Mouse (Mus musculus) splenic B cell, adult 2 months (primary cell): ENCODE results near the gene Adgra3.

ENCODE experiments used
- DNase-seq: peaks from one replicate; pipeline ENCODE4 v3.0.0-alpha.2; 2011; ENCODE audit warnings: low read depth, low spot score
- H3K27me3 ChIP-seq: 2 replicates; pipeline ENCODE4 v1.6.1; 2012; ENCODE audit warnings: mild to moderate bottlenecking, low read length, moderate library complexity, mixed read lengths; ENCODE audit not compliant: control insufficient read depth, poor library complexity, insufficient read depth, severe bottlenecking
- H3K36me3 ChIP-seq: 2 replicates; pipeline ENCODE4 v1.6.1; 2012; ENCODE audit warnings: mild to moderate bottlenecking, low read length, moderate library complexity, mixed read lengths; ENCODE audit not compliant: control insufficient read depth, poor library complexity, insufficient read depth, severe bottlenecking

Adgra3 gene

DNA sequence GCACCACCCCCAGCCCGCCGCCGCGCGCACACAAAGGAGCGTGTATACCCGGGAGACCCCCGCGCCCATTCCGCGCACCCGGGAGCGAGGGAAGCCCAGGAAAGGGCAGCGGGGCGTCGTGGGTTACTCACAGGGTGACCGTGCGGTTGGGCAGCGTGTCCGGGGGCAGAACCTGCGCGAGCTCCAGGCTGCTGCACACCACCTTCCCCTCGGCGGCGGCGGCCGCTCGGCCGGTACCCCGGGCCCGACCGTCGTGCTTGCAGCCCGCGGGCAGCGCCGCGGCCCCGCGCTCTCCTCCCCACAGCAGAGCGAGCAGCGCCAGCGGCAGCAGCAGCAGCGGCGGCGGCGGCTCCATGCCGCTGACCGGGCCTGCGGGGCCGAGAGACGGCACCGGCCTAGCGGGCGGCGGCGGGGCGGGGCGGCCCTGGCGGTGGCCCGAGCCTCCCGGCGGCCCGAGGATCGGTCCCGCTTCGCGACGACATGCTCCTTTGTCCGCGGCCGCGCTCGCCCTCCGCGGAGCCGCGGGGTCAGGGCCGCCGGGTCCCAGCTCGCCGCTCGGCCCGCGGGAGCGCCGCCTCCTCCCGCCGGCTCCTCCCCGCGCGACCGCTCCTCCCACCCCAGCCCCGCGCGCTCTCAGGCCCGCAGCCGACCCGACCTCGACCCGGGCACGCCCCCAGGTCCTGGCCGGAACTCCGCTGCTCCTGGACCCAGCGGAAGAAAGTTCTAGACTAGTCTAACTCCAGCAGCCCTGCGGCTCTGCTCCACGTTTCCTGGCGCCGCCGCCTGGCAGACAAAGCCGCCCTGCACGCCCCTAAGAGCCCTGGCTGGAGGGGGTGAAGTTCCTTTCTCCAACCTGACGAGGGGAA lies at the start of gene Adgra3:
Adgra3 (minus strand) TSS at position 586 of the 866 bp plus-strand sequence.
- Histone ChIP-seq H3K36me3 (no peaks in the 10 kb centered on the region), H3K27me3 (no peaks in the 10 kb centered on the region; the same call in none of the 2 replicates)
- no peak for DNase-seq

GRCm38 (mm10) chr5:50083441-50083840 lies 24.6 kb upstream of the Adgra3 start:
- no peaks in the 10 kb centered on the region for H3K27me3 ChIP-seq
- DNase-seq: no peak
- no peaks in the 10 kb centered on the region for H3K36me3 ChIP-seq

DNA sequence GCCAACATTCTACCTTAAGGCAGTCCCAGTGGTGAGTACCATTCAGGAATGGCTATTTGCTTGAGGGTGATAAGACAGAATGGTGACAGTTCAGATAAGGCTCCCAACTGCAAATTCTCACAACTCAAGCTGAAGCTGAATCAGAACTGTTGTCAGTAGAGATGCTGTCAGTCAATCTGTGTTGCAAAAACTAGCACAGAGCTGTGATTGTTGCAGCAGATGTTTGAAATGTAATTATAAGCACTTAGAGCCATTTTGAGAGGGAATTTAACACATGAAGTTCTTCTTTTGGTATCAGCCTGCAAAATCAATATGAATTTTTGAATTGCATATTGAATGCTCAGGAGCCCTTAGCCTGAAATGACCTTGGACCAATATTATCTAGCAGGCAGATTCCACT lies 15.4 kb upstream of the Adgra3 start:
- no peaks in the 10 kb centered on the region for H3K36me3 ChIP-seq
- no peak for DNase-seq
- no peaks in the 10 kb centered on the region for H3K27me3 ChIP-seq

DNA sequence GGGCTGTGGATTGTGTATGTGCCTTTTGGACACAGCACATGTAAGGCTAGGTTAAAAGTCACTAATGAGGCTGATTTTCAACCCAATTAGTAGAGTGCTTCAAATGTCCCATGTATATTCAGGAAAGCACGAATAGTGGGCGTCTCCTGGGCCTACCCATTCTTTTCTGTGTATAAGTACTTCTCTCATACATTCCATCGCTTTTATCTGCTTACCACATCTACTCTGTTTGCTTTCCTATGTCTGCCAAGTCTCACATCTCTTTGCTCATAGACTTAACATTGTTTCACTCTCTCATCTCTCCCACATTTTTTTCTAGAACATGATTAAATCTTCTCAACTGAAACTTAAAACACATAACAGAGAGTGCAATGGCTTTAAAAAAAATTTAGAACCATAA lies 5.4 kb upstream of the Adgra3 start:
- H3K36me3 ChIP-seq: no peaks in the 10 kb centered on the region
- H3K27me3 ChIP-seq: no peaks in the 10 kb centered on the region
- DNase-seq: no peak

DNA sequence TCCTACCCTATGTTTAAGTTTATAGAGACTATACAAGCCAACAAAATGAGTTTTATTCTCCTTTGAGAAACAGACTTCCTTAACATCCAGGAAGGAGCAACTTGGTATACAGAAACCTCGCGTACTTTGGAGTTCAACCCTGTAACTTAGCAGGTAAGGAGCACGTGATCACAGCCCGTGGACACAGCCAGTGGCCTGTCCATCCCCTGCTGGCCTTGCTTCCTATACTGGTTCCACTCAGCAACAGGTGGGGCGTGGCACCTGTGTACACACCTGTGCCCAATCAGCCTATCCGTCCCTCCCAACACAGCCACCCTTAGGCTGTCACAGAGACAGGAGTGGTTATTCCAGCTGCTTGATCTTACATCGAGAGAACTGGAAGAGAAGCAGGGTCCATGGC lies 780 bp upstream of the Adgra3 start:
- H3K36me3 ChIP-seq: no peaks in the 10 kb centered on the region
- no peak for DNase-seq
- no peaks in the 10 kb centered on the region; the same call in none of the 2 replicates for H3K27me3 ChIP-seq

DNA sequence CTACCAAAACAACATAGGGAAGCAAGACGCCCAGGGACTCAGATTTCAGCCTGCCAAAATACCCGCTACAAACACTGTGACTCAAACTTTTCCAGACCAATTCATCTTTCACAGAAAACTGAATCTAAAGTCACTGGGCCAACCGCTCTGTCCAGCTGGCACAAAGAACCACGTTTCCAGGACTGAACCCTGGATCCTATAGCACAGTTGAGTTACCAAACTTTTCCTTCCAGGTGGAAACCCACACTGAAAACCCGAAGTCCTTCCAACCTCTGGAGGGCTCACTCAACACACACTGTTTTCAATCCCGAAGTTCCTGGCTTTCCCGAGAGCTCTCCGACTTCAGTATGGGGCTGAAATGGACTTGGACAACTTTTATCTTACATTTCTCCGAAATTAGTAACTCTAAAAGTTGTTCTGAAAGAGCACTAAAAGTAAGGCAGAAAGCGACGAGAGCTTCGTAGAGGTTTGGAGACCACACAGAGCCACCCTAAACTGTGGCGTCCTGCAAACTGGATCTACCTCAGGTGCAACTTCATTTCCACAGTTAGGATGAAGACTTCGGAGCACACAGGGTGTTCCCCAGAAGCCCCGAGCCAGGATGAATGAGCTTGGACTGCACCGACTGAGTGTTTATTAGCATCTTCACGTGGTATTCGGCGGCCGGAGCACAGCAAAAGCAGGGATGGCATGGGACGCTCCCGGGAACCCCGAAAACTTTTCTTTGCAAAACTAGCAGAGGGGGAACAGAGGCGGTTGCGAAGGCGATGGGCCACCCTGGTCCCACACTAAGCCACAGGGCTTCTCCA lies 990 bp downstream of the Adgra3 start:
- Histone ChIP-seq H3K27me3 (no peaks in the 10 kb centered on the region; the same call in none of the 2 replicates), H3K36me3 (no peaks in the 10 kb centered on the region)
- DNase-seq: no peak

- Histone ChIP-seq H3K36me3 (no peaks in the 10 kb centered on the region), H3K27me3 (no peaks in the 10 kb centered on the region; the same call in 1 of the 2 replicates)
- no peak for DNase-seq
Observed at GRCm38 (mm10) chr5:50052456-50052855, 6.3 kb downstream of the Adgra3 start.

- H3K27me3 ChIP-seq: no peaks in the 10 kb centered on the region
- no peaks in the 10 kb centered on the region for H3K36me3 ChIP-seq
- DNase-seq: no peak
Observed at GRCm38 (mm10) chr5:50050668-50051425, 8.0 kb downstream of the Adgra3 start.

DNA sequence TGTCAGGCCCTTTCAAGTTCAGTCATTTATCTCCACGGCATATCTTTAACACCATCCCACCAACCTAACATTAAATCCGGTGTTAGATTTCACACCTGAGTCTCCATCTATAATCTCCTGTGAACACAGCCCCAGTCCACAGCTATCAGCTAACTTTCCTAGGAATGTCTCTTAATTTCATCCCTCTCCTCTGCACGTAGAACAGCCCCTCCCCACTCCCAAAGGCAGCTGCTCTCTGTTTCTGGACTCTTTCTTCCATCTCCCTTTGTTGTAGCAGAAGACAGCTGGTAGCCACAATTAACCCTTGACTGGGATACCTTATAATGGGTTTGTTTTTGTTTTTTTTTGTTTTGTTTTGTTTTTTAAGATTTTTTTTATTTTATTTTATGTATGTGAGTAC lies 8.8 kb downstream of the Adgra3 start:
- DNase-seq: no peak
- H3K36me3 ChIP-seq: no peaks in the 10 kb centered on the region
- H3K27me3 ChIP-seq: no peaks in the 10 kb centered on the region

- Histone ChIP-seq H3K27me3 (no peaks in the 10 kb centered on the region), H3K36me3 (no peaks in the 10 kb centered on the region)
- DNase-seq: no peak
Observed at GRCm38 (mm10) chr5:50049506-50049905, 9.3 kb downstream of the Adgra3 start.

- no peaks in the 10 kb centered on the region for H3K27me3 ChIP-seq
- no peak for DNase-seq
- H3K36me3 ChIP-seq: no peaks in the 10 kb centered on the region
Observed at GRCm38 (mm10) chr5:50048960-50049359, 9.8 kb downstream of the Adgra3 start.

DNA sequence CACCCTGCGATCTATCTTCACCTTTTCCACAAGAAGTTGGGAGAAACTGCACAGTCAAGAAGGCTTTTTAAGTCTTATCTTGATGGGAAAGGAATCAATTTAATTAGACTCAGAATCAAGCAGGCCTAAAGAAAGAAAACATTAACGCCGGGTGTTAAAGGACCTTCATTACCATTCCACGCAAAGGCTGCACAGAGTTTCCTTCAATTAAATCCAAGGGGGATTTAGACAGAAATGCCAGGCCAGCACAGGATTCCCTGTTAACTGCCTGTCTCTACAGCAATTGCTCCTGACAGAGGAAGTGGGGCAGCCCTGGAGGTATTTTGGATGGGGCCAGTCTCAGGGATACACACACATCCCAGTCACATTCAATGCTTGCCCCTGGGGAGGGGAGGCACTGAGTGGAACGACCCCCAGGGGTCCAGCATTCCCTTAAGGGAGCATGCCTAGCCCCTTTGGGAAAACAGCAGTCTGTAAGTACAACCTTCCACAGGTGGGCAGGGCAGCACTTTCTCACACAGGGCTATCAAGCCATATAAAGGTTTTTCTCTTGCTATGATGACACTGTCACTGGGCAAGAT lies 10.4 kb downstream of the Adgra3 start:
- H3K36me3 ChIP-seq: no peaks in the 10 kb centered on the region
- no peaks in the 10 kb centered on the region for H3K27me3 ChIP-seq
- no peak for DNase-seq

DNA sequence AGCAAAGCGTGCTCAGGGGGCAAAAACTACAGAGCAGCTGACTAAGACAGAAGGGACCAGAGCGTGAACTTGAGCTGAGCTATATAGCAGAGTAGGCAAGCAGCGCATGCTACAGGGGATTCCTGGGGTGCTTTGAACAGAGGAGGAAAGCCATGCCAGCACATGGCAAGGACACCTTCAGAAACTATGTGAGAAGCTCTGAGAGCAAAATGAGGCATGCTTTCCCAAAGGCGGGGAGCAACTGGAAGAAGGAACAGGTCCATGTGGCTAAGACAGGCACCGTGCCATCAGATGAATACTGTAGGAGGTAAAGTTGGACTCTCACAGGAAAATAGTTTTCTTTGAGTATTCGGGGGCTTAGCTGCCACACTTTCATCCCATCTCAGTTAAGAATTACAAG lies 13.6 kb downstream of the Adgra3 start:
- no peaks in the 10 kb centered on the region for H3K27me3 ChIP-seq
- no peak for DNase-seq
- no peaks in the 10 kb centered on the region for H3K36me3 ChIP-seq

GRCm38 (mm10) chr5:50043677-50044076 lies 15.1 kb downstream of the Adgra3 start:
- Histone ChIP-seq H3K36me3 (no peaks in the 10 kb centered on the region), H3K27me3 (no peaks in the 10 kb centered on the region)
- DNase-seq: no peak
